Mouse (Mus musculus): ENCODE results near the gene Tenm2.

GRCm38 (mm10) chr11:36891106-36891505 lies 344.7 kb downstream of the Tenm2 start:
- TF ChIP-seq EP300 (IDR thresholded peaks at IDR 0.05) = no peak
- TF ChIP-seq CTCF (IDR thresholded peaks at IDR 0.05) = no peak

All from lung, postnatal 0 days (tissue).